Mouse (Mus musculus) urinary bladder, postnatal 4 days (tissue): ENCODE measurements around the gene Peak1.
A peak's percentile ranks its signal among the peaks of the same experiment; 100 is the strongest.

Source experiments
- DNase-seq, 2 experiments: peaks; one replicate each; pipeline ENCODE4 v3.0.0; 2021 to 2022; ENCODE audit warnings: low spot score in 2 of 2

Gene Peak1

DNA sequence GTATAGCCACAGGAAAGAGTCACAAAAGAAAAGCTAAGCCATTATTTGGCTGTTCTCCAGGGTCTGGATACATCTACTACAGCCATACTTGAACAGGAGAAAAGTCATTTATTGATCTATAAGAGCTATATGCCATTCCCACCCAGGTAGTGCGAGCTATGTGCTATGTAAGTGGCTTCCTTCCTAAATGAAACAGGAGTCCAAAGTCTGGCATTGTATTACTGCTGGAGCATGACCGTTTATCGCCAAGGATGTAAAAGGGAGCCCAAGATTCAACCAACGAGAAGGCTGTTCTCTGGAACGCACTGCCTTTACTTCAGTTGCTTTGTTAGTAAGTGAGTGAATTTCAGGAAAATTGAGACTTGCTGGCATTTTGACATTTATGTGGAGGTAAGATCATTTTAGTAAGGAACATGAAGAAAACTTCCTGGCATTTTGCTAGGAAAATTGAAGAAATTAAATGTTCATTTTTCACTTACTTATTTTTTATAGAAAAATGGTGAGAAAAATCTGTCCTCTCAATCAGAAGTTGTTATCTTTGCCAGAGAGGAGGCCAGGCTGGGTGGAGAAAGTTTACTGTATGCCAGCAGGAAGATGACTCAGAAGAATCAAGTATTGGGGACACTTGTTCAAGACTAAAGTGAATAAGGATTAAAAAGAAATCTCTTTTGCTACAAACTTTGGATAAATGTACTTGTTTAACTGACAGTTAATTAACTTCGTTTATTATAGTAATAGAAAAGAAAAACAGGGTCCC, 162.0 kb downstream of the Peak1 start:
- DNase-seq: no peak

- no peak for DNase-seq
Observed at GRCm38 (mm10) chr9:56244336-56244735, 173.5 kb downstream of the Peak1 start.

DNA sequence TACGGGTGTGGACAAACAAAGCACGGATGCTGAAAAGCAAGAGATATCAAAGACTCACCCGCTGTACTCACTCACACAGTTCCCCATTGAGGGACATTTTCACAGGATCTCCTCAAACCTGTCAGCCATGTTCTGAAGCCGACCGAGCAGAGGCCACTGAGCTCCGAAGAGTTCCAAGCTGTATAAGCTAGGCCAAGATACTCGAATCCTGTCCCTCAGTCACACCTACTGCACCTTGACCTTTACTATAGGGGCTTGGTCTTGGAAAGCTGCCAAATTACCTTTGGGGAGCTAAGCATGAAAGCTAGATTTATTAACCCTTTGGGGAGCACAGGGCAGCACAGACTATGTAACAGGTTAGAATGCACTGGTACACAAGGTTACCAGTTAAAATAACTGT, 174.0 kb downstream of the Peak1 start:
- no peak for DNase-seq

DNA sequence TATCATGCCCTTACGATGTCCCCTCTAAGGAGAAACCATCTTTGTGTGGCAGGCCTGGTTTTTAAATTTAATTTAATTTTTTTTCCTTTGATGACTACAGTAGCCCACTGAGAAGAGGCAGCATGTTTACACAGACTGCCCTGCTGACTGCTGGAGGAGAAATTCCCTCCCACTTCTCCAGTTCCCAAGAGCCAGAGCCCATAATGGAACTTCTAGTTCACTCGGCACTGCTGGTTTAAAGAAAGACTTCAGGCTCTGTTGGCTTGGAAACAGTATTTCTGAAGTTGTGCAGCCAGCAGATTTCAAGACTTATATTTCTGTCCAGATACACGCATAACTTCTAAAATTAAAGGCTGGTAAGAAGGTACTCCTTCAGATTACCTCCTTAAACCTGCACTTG, 175.2 kb downstream of the Peak1 start:
- DNase-seq: no peak

- no peak for DNase-seq
Observed at GRCm38 (mm10) chr9:56241076-56241475, 176.8 kb downstream of the Peak1 start.

- no peak for DNase-seq
Observed at GRCm38 (mm10) chr9:56235871-56236298, 182.0 kb downstream of the Peak1 start.

- no peak for DNase-seq
Observed at GRCm38 (mm10) chr9:56235281-56235680, 182.6 kb downstream of the Peak1 start.

- DNase-seq: no peak
Observed at GRCm38 (mm10) chr9:56234561-56234960, 183.3 kb downstream of the Peak1 start.

DNA sequence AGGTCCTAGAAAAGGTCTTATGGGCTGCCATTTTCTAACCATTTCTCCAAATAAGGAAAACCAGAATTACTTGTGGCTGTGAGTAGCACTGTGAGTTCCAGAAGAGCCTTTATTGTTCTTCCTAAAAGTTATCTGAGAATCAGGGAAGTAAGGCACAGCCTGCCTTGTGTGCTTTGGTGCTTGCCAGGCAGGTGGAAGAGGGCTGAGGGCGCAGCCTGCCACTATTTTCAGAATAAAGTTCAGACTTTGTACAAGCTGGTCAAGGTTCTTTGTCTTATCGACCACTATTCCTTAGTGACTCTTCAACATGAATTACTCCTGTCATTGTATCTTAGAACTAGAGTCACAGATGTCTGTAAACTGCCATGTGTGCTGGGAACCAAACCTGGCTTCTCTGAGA, 184.6 kb downstream of the Peak1 start:
- DNase-seq: no peak

- DNase-seq: no peak
Observed at GRCm38 (mm10) chr9:56230906-56231305, 187.0 kb downstream of the Peak1 start.

GRCm38 (mm10) chr9:56227626-56228025, 190.2 kb downstream of the Peak1 start:
- no peak for DNase-seq

- DNase-seq: peak; percentile 71 to 80
Observed at GRCm38 (mm10) chr9:56223429-56224051, 194.3 kb downstream of the Peak1 start.

DNA sequence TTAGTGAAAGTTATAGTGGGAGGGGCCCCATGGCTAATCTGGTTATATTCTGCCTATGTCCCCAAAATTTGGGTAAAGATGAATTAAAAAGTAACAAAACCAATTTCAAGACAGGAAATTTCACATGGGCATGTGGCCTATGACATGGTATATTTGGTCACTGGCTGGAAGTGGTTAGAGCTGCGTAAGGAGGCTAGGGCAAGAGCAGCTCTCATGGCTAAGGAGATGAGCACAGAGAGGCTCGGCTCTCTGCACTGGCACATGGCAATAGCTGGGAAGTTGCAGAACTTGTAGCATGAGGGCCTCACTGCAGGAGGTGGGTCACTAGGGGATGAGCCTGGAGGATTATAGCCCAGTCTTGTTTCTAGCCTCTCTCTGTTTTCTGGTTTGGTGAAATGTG, 199.0 kb downstream of the Peak1 start:
- no peak for DNase-seq

DNA sequence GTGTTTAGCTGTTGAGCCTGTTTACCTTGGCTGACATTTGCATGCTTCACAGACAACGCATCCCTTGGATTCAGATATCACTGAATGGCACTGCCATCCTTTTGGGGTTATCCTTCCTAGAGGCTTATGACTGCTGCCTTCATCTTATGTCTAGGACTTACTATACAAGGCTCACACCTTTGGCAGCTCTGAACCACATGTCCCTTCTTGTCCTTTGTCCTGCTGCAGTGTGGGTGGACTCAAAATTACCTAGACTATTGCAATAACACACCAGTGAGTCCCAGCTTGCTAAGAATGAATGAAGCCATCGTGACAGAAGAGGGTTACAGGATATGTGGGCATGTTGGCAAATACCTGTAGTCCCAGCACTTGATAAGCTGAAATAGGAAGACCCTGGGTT, 199.8 kb downstream of the Peak1 start:
- DNase-seq: no peak

DNA sequence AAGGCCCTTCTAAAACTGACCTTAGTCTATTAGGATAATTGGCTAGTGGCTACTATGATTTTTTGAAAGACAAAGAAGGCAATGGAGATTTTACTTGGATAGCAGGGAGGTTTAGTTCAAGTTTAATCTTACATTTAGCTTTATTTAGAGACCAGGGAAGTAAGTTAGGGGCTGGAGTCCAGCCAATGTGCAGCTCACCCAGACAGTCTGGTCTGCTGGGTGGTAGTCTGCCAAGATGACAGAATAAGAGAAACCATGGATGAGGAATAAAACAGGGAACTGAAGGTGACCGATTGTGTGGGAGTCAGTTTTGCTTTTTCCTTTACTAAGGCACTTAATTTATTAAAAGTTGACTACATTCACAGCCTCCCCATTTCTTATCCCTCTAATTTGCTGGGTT, 200.5 kb downstream of the Peak1 start:
- no peak for DNase-seq

DNA sequence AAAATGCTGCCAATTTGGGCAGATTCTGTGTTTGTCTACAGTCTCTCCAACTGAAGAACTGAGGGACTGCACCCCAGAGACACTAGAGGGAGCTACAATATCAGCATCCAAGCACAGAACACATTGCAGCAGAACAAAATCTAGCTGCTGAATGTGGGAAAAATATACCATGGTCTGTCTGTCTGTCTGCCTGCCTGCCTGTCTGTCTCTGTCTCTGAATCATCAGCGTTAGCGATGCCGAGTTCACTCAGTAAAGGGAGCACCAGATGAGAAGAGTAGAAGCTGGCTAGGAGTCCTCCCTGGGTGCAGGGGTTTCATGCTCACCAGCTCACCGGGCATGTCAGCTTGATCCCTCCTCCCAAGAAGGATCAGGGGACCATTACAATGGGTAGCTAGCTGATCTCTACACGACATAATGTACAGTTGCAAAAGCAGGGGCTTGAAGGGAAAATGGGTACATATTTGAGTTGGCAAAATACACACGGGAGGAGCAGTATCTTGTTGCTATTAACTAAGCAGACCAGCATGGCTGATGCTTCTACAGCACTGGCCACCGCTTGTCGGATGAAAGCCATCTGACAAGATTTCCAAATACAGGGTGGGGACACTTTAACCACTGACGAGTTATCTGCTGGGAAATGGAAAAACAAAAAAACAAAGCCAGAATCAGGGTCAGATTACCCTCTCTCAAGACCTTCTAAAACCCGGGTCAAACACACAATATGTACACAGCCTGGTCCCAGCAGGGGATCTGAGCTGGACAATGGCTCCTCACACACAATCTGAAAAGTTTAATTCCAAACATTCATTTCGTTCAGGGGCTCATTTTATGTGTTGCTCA, 204.2 kb downstream of the Peak1 start:
- no peak for DNase-seq

GRCm38 (mm10) chr9:56208817-56209216, 209.1 kb downstream of the Peak1 start:
- no peak for DNase-seq

DNA sequence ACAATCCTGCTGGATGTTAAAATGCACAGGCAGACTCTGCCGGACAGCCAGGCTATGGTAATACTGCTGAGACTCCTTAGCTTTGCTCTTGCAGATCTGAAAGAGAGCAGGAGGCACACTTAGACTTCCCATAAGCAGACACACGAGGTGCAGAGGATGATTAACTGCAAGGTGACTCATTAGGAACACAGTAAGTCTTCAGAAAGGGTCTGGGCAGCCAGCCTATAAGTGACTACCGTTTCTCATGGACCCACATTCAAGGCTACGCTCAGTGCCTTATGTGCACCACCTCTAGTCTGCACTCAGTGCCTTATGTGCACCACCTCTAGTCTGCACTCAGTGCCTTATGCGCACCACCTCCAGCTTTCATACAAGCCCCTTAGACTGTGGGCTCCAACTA, 210.4 kb downstream of the Peak1 start:
- DNase-seq: no peak

- no peak for DNase-seq
Observed at GRCm38 (mm10) chr9:56207083-56207482, 210.8 kb downstream of the Peak1 start.

- DNase-seq: no peak
Observed at GRCm38 (mm10) chr9:56205336-56205735, 212.5 kb downstream of the Peak1 start.

- DNase-seq: no peak
Observed at GRCm38 (mm10) chr9:56204316-56204715, 213.6 kb downstream of the Peak1 start.

DNA sequence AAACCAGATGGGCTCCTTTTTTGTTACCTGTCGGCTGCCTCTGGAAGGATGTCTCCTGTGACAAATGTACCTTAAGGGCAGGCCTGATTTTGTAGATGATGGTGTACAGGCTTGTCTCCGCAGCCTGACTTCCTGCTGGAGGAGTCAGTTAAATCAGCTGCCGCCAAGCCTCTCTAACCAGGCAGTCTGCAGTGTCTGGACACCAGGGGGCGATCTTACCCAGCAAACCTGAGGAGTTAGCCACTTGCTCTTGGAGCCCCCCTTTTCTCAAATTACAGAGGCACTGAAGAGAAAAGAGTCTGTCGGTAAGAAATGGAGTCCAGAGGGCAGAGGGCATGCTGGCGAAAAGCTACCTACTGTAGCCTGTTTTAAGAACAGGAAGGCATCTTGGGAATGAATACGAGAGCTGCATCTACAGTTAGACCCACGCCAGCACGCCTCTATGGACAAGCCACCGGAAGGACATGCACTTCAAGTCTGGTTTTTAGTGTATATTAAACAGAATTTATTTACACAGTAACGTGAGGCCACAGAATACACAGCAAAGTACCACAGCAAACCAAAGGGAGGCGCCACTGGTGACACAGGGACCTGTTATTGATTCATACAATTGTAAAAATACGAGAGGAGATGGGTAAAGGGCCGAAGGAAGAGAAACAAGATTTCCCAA, 217.1 kb downstream of the Peak1 start:
- DNase-seq: peak; percentile 69 to 88
